Mouse (Mus musculus): ENCODE results near the gene Olfr351. TPM values are rescaled to one million over a fixed set of nuclear protein-coding genes. Genes with fewer than 3 reads are reported as not detected.

Gene Olfr351
- polyA plus RNA-seq (2015; fragmentation: Nextera tagmentation; extraction: Ambion mirVana): not detected in 2 replicates

GRCm38 (mm10) chr2:36862560-36862959 is at the start of gene Olfr351:
Olfr351 (minus strand) TSS chr2:36862660.
- Histone ChIP-seq H3K36me3 (no peaks in the 10 kb centered on the region), H3K4me1 (no peaks in the 10 kb centered on the region), H3K9me3 (peaks cover 16% of the 10 kb centered on the region), H3K4me2 (no peak within 1 kb of the TSS), H3K9ac (no peak within 1 kb of the TSS), H3K27ac (replicated peaks) (no peak within 1 kb of the TSS), H3K4me3 (no peak within 1 kb of the TSS), H3K27me3 (replicated peaks) (no peaks in the 10 kb centered on the region)
- WGBS: 57% methylated on average over 1 of the region's 1 CpGs
- no peak for ATAC-seq (ENCODE audit: extremely low read depth, insufficient number of reproducible peaks, low FRiP score, low TSS enrichment)

- Histone ChIP-seq H3K36me3 (no peaks in the 10 kb centered on the region), H3K4me2 (no peak within 1 kb of the TSS), H3K9ac (no peak within 1 kb of the TSS), H3K4me1 (no peaks in the 10 kb centered on the region), H3K27me3 (replicated peaks) (no peaks in the 10 kb centered on the region), H3K27ac (replicated peaks) (no peak within 1 kb of the TSS), H3K9me3 (peaks cover 9% of the 10 kb centered on the region; the same call in 1 of the 2 replicates), H3K4me3 (no peak within 1 kb of the TSS)
- no peak for ATAC-seq (ENCODE audit: extremely low read depth, insufficient number of reproducible peaks, low FRiP score, low TSS enrichment)
These were observed 42.9 kb upstream of the Olfr351 start, which contains the start of gene Olfr354 for GRCm38 (mm10) chr2:36905380-36905779. Olfr354 (plus strand) TSS chr2:36905680.

GRCm38 (mm10) chr2:36897114-36897513 is 34.7 kb upstream of the Olfr351 start:
- Histone ChIP-seq H3K36me3 (no peaks in the 10 kb centered on the region), H3K4me3 (no peak overlapping the region), H3K9ac (no peak overlapping the region), H3K27ac (replicated peaks) (no peak overlapping the region), H3K4me1 (no peaks in the 10 kb centered on the region), H3K27me3 (replicated peaks) (no peaks in the 10 kb centered on the region), H3K9me3 (peaks cover 15% of the 10 kb centered on the region; the same call in 1 of the 2 replicates), H3K4me2 (no peak overlapping the region)
- ATAC-seq (ENCODE audit: extremely low read depth, insufficient number of reproducible peaks, low FRiP score, low TSS enrichment): no peak

- ATAC-seq (ENCODE audit: extremely low read depth, insufficient number of reproducible peaks, low FRiP score, low TSS enrichment): no peak
- Histone ChIP-seq H3K4me2 (no peak within 1 kb of the TSS), H3K27me3 (replicated peaks) (no peaks in the 10 kb centered on the region), H3K9ac (no peak within 1 kb of the TSS), H3K27ac (replicated peaks) (no peak within 1 kb of the TSS), H3K4me3 (no peak within 1 kb of the TSS), H3K9me3 (0 out of 2 replicates have a peak, but pooled peaks cover 11% of the 10 kb centered on the region), H3K36me3 (no peaks in the 10 kb centered on the region), H3K4me1 (no peaks in the 10 kb centered on the region)
These were observed 30.4 kb upstream of the Olfr351 start, which contains the start of gene Olfr353 for GRCm38 (mm10) chr2:36892836-36893235. Olfr353 (minus strand) TSS chr2:36892936.

DNA sequence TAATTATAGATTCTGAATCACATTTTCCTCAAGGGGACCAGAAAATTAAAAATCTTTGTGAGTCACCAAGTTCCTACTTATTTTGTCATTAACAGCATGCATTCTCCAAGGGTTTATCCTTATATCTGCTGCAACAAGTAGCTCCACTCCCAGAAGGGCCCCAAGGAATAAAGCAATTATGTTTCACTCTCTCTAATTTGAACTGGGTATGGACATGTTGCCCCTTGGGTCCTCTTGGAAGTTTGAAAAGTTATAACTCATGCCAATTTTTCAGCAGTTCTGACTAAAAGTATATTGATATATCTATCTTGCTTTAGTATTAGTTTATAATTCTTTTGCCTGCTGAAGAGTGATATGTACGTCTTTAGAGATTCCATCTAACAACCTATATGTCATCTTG is 5.7 kb upstream of the Olfr351 start, which contains the start of gene Olfr352:
TSS of gene Olfr352 (plus strand) at position 301 of the 400 bp plus-strand sequence.
- Histone ChIP-seq H3K9ac (no peak within 1 kb of the TSS), H3K4me1 (no peaks in the 10 kb centered on the region), H3K27ac (replicated peaks) (no peak within 1 kb of the TSS), H3K4me2 (no peak within 1 kb of the TSS), H3K27me3 (replicated peaks) (no peaks in the 10 kb centered on the region), H3K36me3 (no peaks in the 10 kb centered on the region), H3K9me3 (peaks cover 19% of the 10 kb centered on the region), H3K4me3 (no peak within 1 kb of the TSS)
- no peak for ATAC-seq (ENCODE audit: extremely low read depth, insufficient number of reproducible peaks, low FRiP score, low TSS enrichment)
- 73% methylated on average over 1 of the region's 1 CpGs for WGBS

DNA sequence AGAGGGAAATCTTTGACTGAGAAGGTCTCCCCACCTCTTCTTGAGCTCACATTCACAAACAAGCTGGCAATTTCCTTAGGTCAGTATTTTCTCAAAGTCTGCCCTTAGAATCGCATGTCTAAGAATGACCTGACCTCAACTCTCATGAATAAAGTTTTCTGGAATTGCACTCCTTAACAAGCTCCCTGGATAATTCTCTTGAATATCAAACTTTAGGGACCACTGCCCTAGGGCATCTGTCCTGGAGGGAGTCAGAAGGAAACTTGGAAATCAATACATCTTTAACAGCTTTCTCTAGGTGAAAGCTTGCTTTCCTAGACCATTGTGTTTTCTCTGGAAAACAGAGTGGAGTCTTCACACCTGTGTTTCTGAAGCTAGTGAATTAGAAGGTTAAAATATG is 16.4 kb downstream of the Olfr351 start, which contains the start of gene Olfr350:
TSS of gene Olfr350 (plus strand) at position 301 of the 400 bp plus-strand sequence.
- Histone ChIP-seq H3K36me3 (no peaks in the 10 kb centered on the region), H3K4me3 (no peak within 1 kb of the TSS), H3K27ac (replicated peaks) (no peak within 1 kb of the TSS), H3K9ac (no peak within 1 kb of the TSS), H3K27me3 (replicated peaks) (no peaks in the 10 kb centered on the region), H3K9me3 (0 out of 2 replicates have a peak, but pooled peaks cover 26% of the 10 kb centered on the region), H3K4me2 (no peak within 1 kb of the TSS), H3K4me1 (no peaks in the 10 kb centered on the region)
- WGBS: 74% methylated on average over 1 of the region's 1 CpGs
- ATAC-seq (ENCODE audit: extremely low read depth, insufficient number of reproducible peaks, low FRiP score, low TSS enrichment): no peak

- Histone ChIP-seq H3K4me1 (no peaks in the 10 kb centered on the region), H3K27me3 (replicated peaks) (no peaks in the 10 kb centered on the region), H3K4me2 (no peak within 1 kb of the TSS), H3K9me3 (peaks cover 29% of the 10 kb centered on the region), H3K27ac (replicated peaks) (no peak within 1 kb of the TSS), H3K4me3 (no peak within 1 kb of the TSS), H3K36me3 (no peaks in the 10 kb centered on the region), H3K9ac (no peak within 1 kb of the TSS)
- ATAC-seq (ENCODE audit: extremely low read depth, insufficient number of reproducible peaks, low FRiP score, low TSS enrichment): no peak
- WGBS: 53% methylated on average over 1 of the region's 1 CpGs
These were observed 45.5 kb downstream of the Olfr351 start, which contains the start of gene Olfr3 for GRCm38 (mm10) chr2:36816932-36817331. Olfr3 (minus strand) TSS chr2:36817032.

Other genes starting within 250 kb of the Olfr351 start
- gene Olfr345, start 222.6 kb downstream of the Olfr351 start, polyA plus RNA-seq (2015; fragmentation: Nextera tagmentation; extraction: Ambion mirVana): not detected in 2 replicates
- not detected in 2 replicates for gene Olfr346, start 176.9 kb downstream of the Olfr351 start, polyA plus RNA-seq (2015; fragmentation: Nextera tagmentation; extraction: Ambion mirVana)
- not detected in 2 replicates for gene Olfr347, start 130.8 kb downstream of the Olfr351 start, polyA plus RNA-seq (2015; fragmentation: Nextera tagmentation; extraction: Ambion mirVana)
- gene Olfr348, start 78.4 kb downstream of the Olfr351 start, polyA plus RNA-seq (2015; fragmentation: Nextera tagmentation; extraction: Ambion mirVana): not detected in 2 replicates
- gene Olfr50, start 72.1 kb downstream of the Olfr351 start, polyA plus RNA-seq (2015; fragmentation: Nextera tagmentation; extraction: Ambion mirVana): not detected in 2 replicates
- not detected in 2 replicates for gene Olfr3, start 45.6 kb downstream of the Olfr351 start, polyA plus RNA-seq (2015; fragmentation: Nextera tagmentation; extraction: Ambion mirVana)
- not detected in 2 replicates for gene Olfr350, start 16.4 kb downstream of the Olfr351 start, polyA plus RNA-seq (2015; fragmentation: Nextera tagmentation; extraction: Ambion mirVana)
- gene Olfr352, start 5.8 kb upstream of the Olfr351 start, polyA plus RNA-seq (2015; fragmentation: Nextera tagmentation; extraction: Ambion mirVana): not detected in 2 replicates
- gene Olfr353, start 30.3 kb upstream of the Olfr351 start, polyA plus RNA-seq (2015; fragmentation: Nextera tagmentation; extraction: Ambion mirVana): not detected in 2 replicates
- not detected in 2 replicates for gene Olfr354, start 43.0 kb upstream of the Olfr351 start, polyA plus RNA-seq (2015; fragmentation: Nextera tagmentation; extraction: Ambion mirVana)
- not detected in 2 replicates for gene Olfr355, start 66.2 kb upstream of the Olfr351 start, polyA plus RNA-seq (2015; fragmentation: Nextera tagmentation; extraction: Ambion mirVana)
- not detected in 2 replicates for gene Olfr356, start 74.5 kb upstream of the Olfr351 start, polyA plus RNA-seq (2015; fragmentation: Nextera tagmentation; extraction: Ambion mirVana)
- not detected in 2 replicates for gene Olfr357, start 131.2 kb upstream of the Olfr351 start, polyA plus RNA-seq (2015; fragmentation: Nextera tagmentation; extraction: Ambion mirVana)
- not detected in 2 replicates for gene Olfr358, start 146.7 kb upstream of the Olfr351 start, polyA plus RNA-seq (2015; fragmentation: Nextera tagmentation; extraction: Ambion mirVana)
- gene Olfr360, start 203.1 kb upstream of the Olfr351 start, polyA plus RNA-seq (2015; fragmentation: Nextera tagmentation; extraction: Ambion mirVana): not detected in 2 replicates
- not detected in 2 replicates for gene Olfr361, start 226.6 kb upstream of the Olfr351 start, polyA plus RNA-seq (2015; fragmentation: Nextera tagmentation; extraction: Ambion mirVana)

Data from heart, embryonic 13.5 days (tissue).